Mouse (Mus musculus) ES-Bruce4 (cell line): ENCODE data around the gene 5330417C22Rik.

Experiments used
- CTCF ChIP-seq: IDR thresholded peaks from one replicate; pipeline ENCODE4 v1.8.1; 2011; ENCODE audit warnings: low read depth, low read length
- EP300 ChIP-seq: IDR thresholded peaks from 2 replicates; pipeline ENCODE4 v1.6.1; 2011; ENCODE audit warnings: low read depth, low read length; ENCODE audit not compliant: insufficient read depth
- POLR2A ChIP-seq: IDR thresholded peaks from one replicate; pipeline ENCODE4 v1.8.1; 2011; ENCODE audit warnings: low read length; ENCODE audit not compliant: insufficient read depth

- no peak for TF ChIP-seq POLR2A
- no peak for TF ChIP-seq EP300
- peak; percentile 64 for TF ChIP-seq CTCF
Observed at GRCm38 (mm10) chr3:108537303-108537702, 967 bp upstream of the 5330417C22Rik start.
